Mouse (Mus musculus): ENCODE measurements at regions not wholly inside any gene's neighbourhood (a gene's known extent, or its start where the extent isn't known, plus 50 kb on each side); places are given as distances from the start of the nearest gene placed in this dataset.

- 93% methylated on average over 4 of the region's 4 CpGs for WGBS
- H3K9ac ChIP-seq (replicated peaks; ENCODE audit: low read length): no peak overlapping the region
These were observed 161.1 kb downstream of the Edem1 start for GRCm38 (mm10) chr6:108989506-108989905.

GRCm38 (mm10) chr6:108993743-108994142, 165.3 kb downstream of the Edem1 start:
- WGBS: 36% methylated on average over 3 of the region's 3 CpGs
- no peak for DNase-seq (ENCODE audit: low spot score)
- TF ChIP-seq CTCF (IDR thresholded peaks at IDR 0.05; ENCODE audit: low read depth): no peak
- Histone ChIP-seq H3K27ac (no peak overlapping the region), H3K36me3 (ENCODE audit: insufficient read depth, low read length) (no peaks in the 10 kb centered on the region), H3K4me3 (ENCODE audit: low read length) (no peak overlapping the region), H3K27me3 (ENCODE audit: insufficient read depth, low read length) (no peaks in the 10 kb centered on the region), H3K9ac (replicated peaks; ENCODE audit: low read length) (no peak overlapping the region), H3K9me3 (ENCODE audit: low read length) (no peaks in the 10 kb centered on the region), H3K4me1 (ENCODE audit: insufficient read depth, low read length) (no peaks in the 10 kb centered on the region), H3K4me2 (ENCODE audit: low read depth, low read length) (no peak overlapping the region)
- no peak for ATAC-seq

More at GRCm38 (mm10) chr6:108989506-108989905, 161.1 kb downstream of the Edem1 start:
- no peaks in the 10 kb centered on the region for H3K4me1 ChIP-seq (ENCODE audit: insufficient read depth, low read length)
- no peak overlapping the region for H3K4me3 ChIP-seq (ENCODE audit: low read length)
- DNase-seq (ENCODE audit: low spot score) (no peak), ATAC-seq (no peak)
- H3K4me2 ChIP-seq (ENCODE audit: low read depth, low read length): no peak overlapping the region
- no peaks in the 10 kb centered on the region for H3K36me3 ChIP-seq (ENCODE audit: insufficient read depth, low read length)
- no peak for TF ChIP-seq CTCF (IDR thresholded peaks at IDR 0.05; ENCODE audit: low read depth)
- no peak overlapping the region for H3K27ac ChIP-seq
- no peaks in the 10 kb centered on the region for H3K9me3 ChIP-seq (ENCODE audit: low read length)
- no peaks in the 10 kb centered on the region for H3K27me3 ChIP-seq (ENCODE audit: insufficient read depth, low read length)

GRCm38 (mm10) chr6:109004443-109004842, 176.0 kb downstream of the Edem1 start:
- Histone ChIP-seq H3K4me3 (ENCODE audit: low read length) (no peak overlapping the region), H3K4me1 (ENCODE audit: insufficient read depth, low read length) (no peaks in the 10 kb centered on the region), H3K27ac (no peak overlapping the region), H3K9ac (replicated peaks; ENCODE audit: low read length) (no peak overlapping the region), H3K4me2 (ENCODE audit: low read depth, low read length) (no peak overlapping the region), H3K36me3 (ENCODE audit: insufficient read depth, low read length) (no peaks in the 10 kb centered on the region), H3K9me3 (ENCODE audit: low read length) (no peaks in the 10 kb centered on the region), H3K27me3 (ENCODE audit: insufficient read depth, low read length) (no peaks in the 10 kb centered on the region)
- peak; percentile 35 for DNase-seq (ENCODE audit: low spot score)
- TF ChIP-seq CTCF (IDR thresholded peaks at IDR 0.05; ENCODE audit: low read depth): no peak
- 26% methylated on average over 2 of the region's 2 CpGs for WGBS
- ATAC-seq: 0 out of 2 replicates have a peak, but pooled peaks have one; percentile 27

DNA sequence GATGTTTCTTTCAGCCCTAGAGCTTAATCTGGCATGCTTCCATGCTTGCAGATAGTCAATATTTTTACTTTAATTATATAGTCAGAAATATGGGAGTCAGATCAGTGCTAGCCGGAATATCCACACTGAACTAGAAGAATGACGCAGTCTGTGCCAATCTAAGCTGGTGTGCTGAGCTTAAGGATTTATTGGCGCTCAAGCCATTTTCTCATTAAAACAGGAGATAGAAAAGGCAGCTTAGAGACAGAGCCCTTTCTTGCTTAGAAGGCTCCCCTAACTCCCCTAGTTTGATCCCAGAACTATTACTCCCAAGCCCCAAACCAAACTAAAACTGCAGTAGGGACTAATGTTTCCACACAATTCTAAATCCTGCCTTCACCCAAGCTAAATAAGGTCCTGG, 180.9 kb downstream of the Edem1 start:
- Histone ChIP-seq H3K27me3 (ENCODE audit: insufficient read depth, low read length) (no peaks in the 10 kb centered on the region), H3K4me2 (ENCODE audit: low read depth, low read length) (no peak overlapping the region), H3K36me3 (ENCODE audit: insufficient read depth, low read length) (no peaks in the 10 kb centered on the region), H3K9me3 (ENCODE audit: low read length) (no peaks in the 10 kb centered on the region), H3K4me3 (ENCODE audit: low read length) (no peak overlapping the region), H3K9ac (replicated peaks; ENCODE audit: low read length) (no peak overlapping the region), H3K27ac (no peak overlapping the region), H3K4me1 (ENCODE audit: insufficient read depth, low read length) (no peaks in the 10 kb centered on the region)
- WGBS: 74% methylated on average over 3 of the region's 3 CpGs
- ATAC-seq (no peak), DNase-seq (ENCODE audit: low spot score) (no peak)
- TF ChIP-seq CTCF (IDR thresholded peaks at IDR 0.05; ENCODE audit: low read depth): no peak

DNA sequence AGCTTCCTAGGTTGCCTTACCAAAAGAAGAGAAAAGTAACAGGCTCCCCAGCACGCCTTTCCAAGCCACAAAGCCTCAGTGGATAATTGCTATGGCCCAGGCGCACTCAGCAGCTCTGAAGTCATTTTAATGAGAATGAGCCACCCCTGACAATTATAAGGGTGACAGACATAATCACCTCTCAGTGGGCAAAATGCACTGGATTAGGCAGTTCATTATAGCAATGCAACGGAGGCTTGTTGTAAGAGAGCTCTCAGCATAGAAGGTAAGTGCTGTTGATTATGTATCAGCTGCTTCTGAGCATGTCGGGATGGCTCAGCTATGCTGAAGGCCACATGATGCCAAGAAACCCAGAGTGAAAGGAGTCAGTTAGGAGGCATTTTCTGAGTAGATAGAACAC, 181.4 kb downstream of the Edem1 start:
- Histone ChIP-seq H3K4me3 (ENCODE audit: low read length) (no peak overlapping the region), H3K9ac (replicated peaks; ENCODE audit: low read length) (no peak overlapping the region), H3K9me3 (ENCODE audit: low read length) (no peaks in the 10 kb centered on the region), H3K4me2 (ENCODE audit: low read depth, low read length) (no peak overlapping the region), H3K27me3 (ENCODE audit: insufficient read depth, low read length) (no peaks in the 10 kb centered on the region), H3K36me3 (ENCODE audit: insufficient read depth, low read length) (no peaks in the 10 kb centered on the region), H3K4me1 (ENCODE audit: insufficient read depth, low read length) (no peaks in the 10 kb centered on the region), H3K27ac (no peak overlapping the region)
- TF ChIP-seq CTCF (IDR thresholded peaks at IDR 0.05; ENCODE audit: low read depth): no peak
- DNase-seq (ENCODE audit: low spot score): no peak
- 38% methylated on average over 4 of the region's 4 CpGs for WGBS
- no peak for ATAC-seq

DNA sequence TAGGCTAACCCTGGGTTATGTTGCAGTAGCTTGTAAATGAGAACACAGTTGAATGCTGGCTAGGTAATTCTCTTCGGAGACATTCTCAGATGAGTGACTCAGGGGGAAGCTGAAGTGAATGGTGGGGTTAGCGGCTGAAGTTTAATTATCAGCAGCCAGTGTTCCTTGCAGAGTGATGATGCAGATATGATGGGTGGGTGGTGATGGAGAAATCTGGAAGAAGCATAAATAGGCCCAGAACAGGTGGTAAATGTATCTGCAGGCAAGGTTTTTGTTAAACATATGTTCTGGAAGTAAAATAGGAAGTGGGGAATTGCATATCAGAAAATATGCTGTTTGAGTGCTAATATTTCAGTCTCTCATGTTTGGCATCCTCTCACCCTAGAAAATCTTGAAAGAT, 191.3 kb downstream of the Edem1 start:
- no peaks in the 10 kb centered on the region for H3K4me1 ChIP-seq (ENCODE audit: insufficient read depth, low read length)
- 88% methylated on average over 2 of the region's 2 CpGs for WGBS
- H3K4me3 ChIP-seq (ENCODE audit: low read length): no peak overlapping the region
- ATAC-seq (no peak), DNase-seq (ENCODE audit: low spot score) (no peak)
- H3K36me3 ChIP-seq (ENCODE audit: insufficient read depth, low read length): no peaks in the 10 kb centered on the region
- H3K9ac ChIP-seq (replicated peaks; ENCODE audit: low read length): no peak overlapping the region
- H3K4me2 ChIP-seq (ENCODE audit: low read depth, low read length): no peak overlapping the region
- no peak for TF ChIP-seq CTCF (IDR thresholded peaks at IDR 0.05; ENCODE audit: low read depth)
- no peaks in the 10 kb centered on the region for H3K9me3 ChIP-seq (ENCODE audit: low read length)
- no peaks in the 10 kb centered on the region for H3K27me3 ChIP-seq (ENCODE audit: insufficient read depth, low read length)
- no peak overlapping the region for H3K27ac ChIP-seq
